7 mouse cellular contexts compared by ENCODE assay signal in the genomic region with DNA sequence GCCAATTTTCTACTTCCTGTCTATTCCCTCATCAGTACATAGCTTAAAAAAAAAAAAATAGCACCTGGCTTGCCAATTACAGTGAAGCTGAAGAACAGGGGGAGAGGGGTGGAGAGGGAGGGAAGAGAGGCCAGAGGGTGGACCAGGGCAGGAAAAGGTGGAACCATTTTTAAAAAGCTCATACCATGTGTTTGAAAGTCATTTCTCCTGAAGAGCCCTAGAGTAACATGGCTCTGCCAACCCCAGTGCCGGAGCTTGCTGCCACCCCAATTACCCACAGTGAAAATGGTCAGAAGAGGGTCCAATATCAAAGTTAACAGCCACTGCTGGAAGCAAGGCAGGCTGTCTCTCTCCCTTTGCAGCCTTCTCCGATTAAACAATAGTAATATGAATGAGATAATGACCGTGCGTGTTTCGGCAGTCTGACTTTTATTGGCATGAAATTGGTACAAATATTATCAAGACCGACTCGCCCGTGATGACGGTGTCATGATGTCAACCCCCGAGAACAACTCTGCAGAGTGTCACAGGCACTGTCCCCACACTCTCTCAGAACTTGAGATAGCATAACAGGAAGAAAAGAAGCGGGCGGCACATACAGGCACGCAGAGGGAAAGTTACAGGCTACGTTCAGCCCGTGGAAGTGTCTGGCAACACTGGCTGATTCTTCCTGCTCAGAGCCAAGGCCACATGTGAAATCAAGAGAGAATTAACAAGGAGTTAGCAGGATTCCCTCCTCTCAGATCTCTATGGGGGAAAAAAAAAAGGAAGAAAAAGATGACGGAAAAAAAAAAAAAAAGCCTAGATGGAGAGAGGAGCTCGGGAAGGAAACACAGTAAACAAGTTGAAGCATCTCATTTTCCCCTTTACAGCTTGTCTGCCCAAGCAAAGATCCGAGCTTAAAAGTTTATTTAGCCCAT.
DNase-seq lines count a peak whose midpoint lies in the region; TF ChIP-seq lines count a peak whose summit lies in the region.

No protein-coding gene starts in this region.

- H3K4me1 ChIP-seq in MEL (ENCODE audit: control insufficient read depth in 1 of 2, insufficient read depth in 2 of 2, low read length in 2 of 2), result peaks cover 0 to 12% of the 10 kb centered on the region in 2 experiments; a peak in 2 of 4 replicates
- peaks cover 9% of the 10 kb centered on the region for H3K4me1 ChIP-seq in brown adipose tissue, adult 24 weeks (ENCODE audit: control insufficient read depth, insufficient read depth, insufficient read length, low read length)

- no peaks in the 10 kb centered on the region for H3K9me3 ChIP-seq in MEL (replicated peaks; ENCODE audit: insufficient read depth, low read length)

- peak; percentile 89 for DNase-seq in MEL (ENCODE audit: low read depth, low spot score)
- peak; percentile 52 to 54 for DNase-seq in heart, adult 9 months (ENCODE audit: low spot score in 2 of 2)
- peak; percentile 11 for DNase-seq in kidney, adult 9 months
- peak; percentile 48 for DNase-seq in lung, postnatal 25 days (ENCODE audit: low spot score)
- DNase-seq in spleen, postnatal 36 days (ENCODE audit: low spot score in 2 of 2), result peak; percentile 37 to 42
- DNase-seq in cerebellum, postnatal 36 days, result no peak

- peak overlapping the region; percentile 82 for H3K9ac ChIP-seq in MEL (ENCODE audit: control insufficient read depth, low read depth, low read length, poor library complexity, severe bottlenecking)

- no peak for TF ChIP-seq EP300 in MEL (IDR thresholded peaks at IDR 0.05; ENCODE audit: low read depth in 1 of 2, low read length in 2 of 2)

- H3K36me3 ChIP-seq in MEL (ENCODE audit: control insufficient read depth in 1 of 2, insufficient read depth in 2 of 2, low read length in 2 of 2), result peaks cover 0 to 13% of the 10 kb centered on the region in 2 experiments; a peak in 2 of 4 replicates

- no peaks in the 10 kb centered on the region for H3K27me3 ChIP-seq in MEL (ENCODE audit: control insufficient read depth in 1 of 2, insufficient read depth in 2 of 2, low read length in 2 of 2)

- peaks cover 3% of the 10 kb centered on the region for H3K79me2 ChIP-seq in MEL (ENCODE audit: control insufficient read depth, insufficient read depth, low read length, poor library complexity)

- H3K27ac ChIP-seq in MEL (ENCODE audit: control insufficient read depth, low read depth, low read length), result peak overlapping the region; percentile 91
- peak overlapping the region; percentile 68 for H3K27ac ChIP-seq in brown adipose tissue, adult 24 weeks (replicated peaks; ENCODE audit: low read depth, low read length)

- TF ChIP-seq RAD21 in MEL (IDR thresholded peaks at IDR 0.05; ENCODE audit: low read depth, low read length), result no peak

- TF ChIP-seq CTCF in MEL (IDR thresholded peaks at IDR 0.05 in 2 of 3, conservative IDR thresholded peaks at IDR 0.05 in 1 of 3; ENCODE audit: control insufficient read depth in 1 of 3, insufficient read depth in 1 of 3, low read depth in 2 of 3, low read length in 3 of 3, poor library complexity in 1 of 3, severe bottlenecking in 1 of 3), result no peak

- peak overlapping the region; percentile 57 to 69 for H3K4me3 ChIP-seq in MEL (ENCODE audit: control insufficient read depth in 1 of 2, insufficient read depth in 1 of 2, low read depth in 2 of 2, low read length in 2 of 2)
- peak overlapping the region; percentile 58 for H3K4me3 ChIP-seq in brown adipose tissue, adult 24 weeks (ENCODE audit: insufficient read depth, low read depth, low read length)

- peak; percentile 42 to 66 for TF ChIP-seq POLR2A in MEL (IDR thresholded peaks at IDR 0.05; ENCODE audit: control insufficient read depth in 1 of 2, insufficient read depth in 1 of 2, low read depth in 1 of 2, low read length in 2 of 2, poor library complexity in 1 of 2)

TF ChIP-seq in MEL, 35 proteins besides CTCF, POLR2A, EP300 and RAD21:
- TF ChIP-seq E2F4 (IDR thresholded peaks at IDR 0.05; ENCODE audit: borderline replicate concordance, low read depth, low read length) (no peak), ZC3H11A (IDR thresholded peaks at IDR 0.05; ENCODE audit: low read depth, low read length) (no peak), TBP (IDR thresholded peaks at IDR 0.05; ENCODE audit: low read depth, low read length) (peak; percentile 80), USF2 (IDR thresholded peaks at IDR 0.05; ENCODE audit: borderline replicate concordance in 1 of 2, insufficient read depth in 1 of 2, low read depth in 1 of 2, low read length in 2 of 2) (no peak), CHD1 (IDR thresholded peaks at IDR 0.05; ENCODE audit: low read depth, low read length) (peak; percentile 41; the same call in 1 of the 2 replicates), KAT2A (conservative IDR thresholded peaks at IDR 0.05; ENCODE audit: low read depth, low read length) (0 out of 2 replicates have a peak, but pooled peaks have one; percentile 29), NRF1 (IDR thresholded peaks at IDR 0.05; ENCODE audit: insufficient read depth, low read depth, low read length, poor library complexity, severe bottlenecking) (no peak), ELF1 (IDR thresholded peaks at IDR 0.05; ENCODE audit: low read depth, low read length) (peak; percentile 16; the same call in 1 of the 2 replicates), GATA1 (IDR thresholded peaks at IDR 0.05; ENCODE audit: low read depth, low read length) (peak; percentile 61), MXI1 (IDR thresholded peaks at IDR 0.05; ENCODE audit: low read depth, low read length) (peak; percentile 81), ZNF384 (IDR thresholded peaks at IDR 0.05; ENCODE audit: low read depth, low read length) (peak; percentile 87), BHLHE40 (IDR thresholded peaks at IDR 0.05; ENCODE audit: borderline replicate concordance, low read depth, low read length) (peak; percentile 7; the same call in 1 of the 2 replicates), SIN3A (IDR thresholded peaks at IDR 0.05; ENCODE audit: low read length) (peak; percentile 61), POLR2AphosphoS2 (IDR thresholded peaks at IDR 0.05; ENCODE audit: low read length) (no peak), JUND (IDR thresholded peaks at IDR 0.05; ENCODE audit: low read depth, low read length) (peak; percentile 7; the same call in 1 of the 2 replicates), MYB (IDR thresholded peaks at IDR 0.05; ENCODE audit: low read depth, low read length) (no peak), MEF2A (IDR thresholded peaks at IDR 0.05; ENCODE audit: extremely low read depth, insufficient replicate concordance, low read depth, low read length, poor library complexity, severe bottlenecking) (no peak), ETS1 (IDR thresholded peaks at IDR 0.05; ENCODE audit: low read depth, low read length) (peak; percentile 77), UBTF (IDR thresholded peaks at IDR 0.05; ENCODE audit: borderline replicate concordance, insufficient read depth, low read depth, low read length) (no peak), SMC3 (IDR thresholded peaks at IDR 0.05; ENCODE audit: low read depth, low read length) (no peak), NELFE (IDR thresholded peaks at IDR 0.05; ENCODE audit: low read depth, low read length) (peak; percentile 51; the same call in 1 of the 2 replicates), HCFC1 (IDR thresholded peaks at IDR 0.05; ENCODE audit: low read depth, low read length) (0 out of 2 replicates have a peak, but pooled peaks have one; percentile 34)
TF ChIP-seq in MEL: peak in this region for 13.

Comparison
In these comparisons a context has a peak if more than half of its experiments do, and no peak if none do; other contexts are left out.
1. DNase-seq: peak in MEL (single experiment), heart, adult 9 months (2 of 2), kidney, adult 9 months (single experiment), lung, postnatal 25 days (single experiment) and spleen, postnatal 36 days (2 of 2); none in cerebellum, postnatal 36 days (0 of 2).